Mouse (Mus musculus) lung, adult 18-20 months (tissue): ENCODE results near the gene Ttc33.
"Not testable (repeated sequence)": the region's sequence is repeated elsewhere in the genome, so short reads cannot be mapped to it uniquely, and the experiment has no call there.

ENCODE experiments used
- DNase-seq, 2 experiments: peaks; one replicate each; pipeline ENCODE4 v3.0.0; 2022; ENCODE audit warnings: mixed read lengths in 2 of 2

The Ttc33 gene

GRCm38 (mm10) chr15:5186293-5186675 is 959 bp downstream of the Ttc33 start:
- no peak for DNase-seq

- DNase-seq: no peak
Observed at GRCm38 (mm10) chr15:5187116-5187515, 1.8 kb downstream of the Ttc33 start.

GRCm38 (mm10) chr15:5188029-5188428 is 2.7 kb downstream of the Ttc33 start:
- DNase-seq: no peak

GRCm38 (mm10) chr15:5189504-5190093 is 4.3 kb downstream of the Ttc33 start:
- peak in 1 of 2 experiments; percentile 14 for DNase-seq

GRCm38 (mm10) chr15:5193833-5194232 is 8.5 kb downstream of the Ttc33 start:
- no peak for DNase-seq

- DNase-seq: no peak
Observed at GRCm38 (mm10) chr15:5194446-5194845, 9.1 kb downstream of the Ttc33 start.

GRCm38 (mm10) chr15:5194931-5195330 is 9.6 kb downstream of the Ttc33 start:
- DNase-seq: no peak

- no peak for DNase-seq
Observed at GRCm38 (mm10) chr15:5195987-5196514, 10.7 kb downstream of the Ttc33 start.

- DNase-seq: no peak
Observed at GRCm38 (mm10) chr15:5196691-5197090, 11.4 kb downstream of the Ttc33 start.

- DNase-seq: no peak
Observed at GRCm38 (mm10) chr15:5205222-5205621, 19.9 kb downstream of the Ttc33 start.

- no peak for DNase-seq
Observed at GRCm38 (mm10) chr15:5209116-5209515, 23.8 kb downstream of the Ttc33 start.

GRCm38 (mm10) chr15:5220491-5220890 is 35.2 kb downstream of the Ttc33 start:
- no peak for DNase-seq

- not testable (repeated sequence) for DNase-seq
Observed at GRCm38 (mm10) chr15:5230746-5231145, 45.4 kb downstream of the Ttc33 start.

- DNase-seq: no peak
Observed at GRCm38 (mm10) chr15:5234659-5235058, 49.3 kb downstream of the Ttc33 start.

GRCm38 (mm10) chr15:5235527-5235926 is 50.2 kb downstream of the Ttc33 start:
- DNase-seq: peak in 1 of 2 experiments; percentile 46

- peak; percentile 68 to 75 for DNase-seq
Observed at GRCm38 (mm10) chr15:5236538-5236937, 51.2 kb downstream of the Ttc33 start.

- no peak for DNase-seq
Observed at GRCm38 (mm10) chr15:5237012-5237660, 51.8 kb downstream of the Ttc33 start.

- no peak for DNase-seq
Observed at GRCm38 (mm10) chr15:5238073-5238472, 52.7 kb downstream of the Ttc33 start.

- no peak for DNase-seq
Observed at GRCm38 (mm10) chr15:5238553-5238952, 53.2 kb downstream of the Ttc33 start.

- no peak for DNase-seq
Observed at GRCm38 (mm10) chr15:5239361-5239760, 54.0 kb downstream of the Ttc33 start.

- DNase-seq: no peak
Observed at GRCm38 (mm10) chr15:5239901-5240300, 54.6 kb downstream of the Ttc33 start.

- DNase-seq: no peak
Observed at GRCm38 (mm10) chr15:5240360-5240759, 55.0 kb downstream of the Ttc33 start.

- DNase-seq: no peak
Observed at GRCm38 (mm10) chr15:5241304-5242201, 56.2 kb downstream of the Ttc33 start.
